Mouse (Mus musculus): ENCODE results near the gene Spock1. TPM values are rescaled to one million over a fixed set of nuclear protein-coding genes. Genes with fewer than 3 reads are reported as not detected.
A peak's percentile ranks its signal among the peaks of the same experiment; 100 is the strongest.

Spock1 gene
- polyA plus RNA-seq, 1 experiment from 2014 or later: 0.49 TPM

DNA sequence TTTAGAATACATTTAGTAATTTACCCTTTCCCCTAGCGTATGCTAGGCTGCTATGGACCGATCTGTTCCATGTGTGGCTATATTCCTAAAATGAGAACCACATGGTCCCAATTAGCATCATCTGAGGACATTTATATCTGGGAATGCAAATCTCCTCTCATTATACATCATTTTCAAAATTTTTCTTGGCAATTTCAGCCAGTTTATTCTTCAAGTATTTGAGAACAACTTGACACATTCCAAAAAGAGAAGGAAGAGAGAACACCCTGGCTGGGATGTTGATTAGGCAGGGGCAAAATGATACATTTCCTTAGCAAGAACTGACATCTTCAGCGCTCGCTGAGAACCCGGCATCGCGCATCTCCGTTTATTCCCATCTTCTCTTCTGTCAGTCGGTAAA lies 61.7 kb downstream of the Spock1 start:
- Histone ChIP-seq H3K36me3 (ENCODE audit: insufficient read depth, low read length) (no peaks in the 10 kb centered on the region), H3K4me3 (replicated peaks; ENCODE audit: low read depth, low read length) (no peak overlapping the region), H3K4me1 (replicated peaks; ENCODE audit: insufficient read depth, low read length) (no peaks in the 10 kb centered on the region), H3K9me3 (replicated peaks; ENCODE audit: low read length) (no peaks in the 10 kb centered on the region), H3K27me3 (ENCODE audit: insufficient read depth, low read length) (no peaks in the 10 kb centered on the region), H3K27ac (no peak overlapping the region), H3K9ac (ENCODE audit: low read depth, low read length) (no peak overlapping the region), H3K4me2 (ENCODE audit: low read length) (no peak overlapping the region)
- WGBS: 86% methylated on average over 9 of the region's 9 CpGs
- no peak for TF ChIP-seq CTCF (IDR thresholded peaks at IDR 0.05; ENCODE audit: low read depth)
- DNase-seq (ENCODE audit: low spot score) (no peak), ATAC-seq (replicated peaks; ENCODE audit: low FRiP score, low read depth) (no peak)

DNA sequence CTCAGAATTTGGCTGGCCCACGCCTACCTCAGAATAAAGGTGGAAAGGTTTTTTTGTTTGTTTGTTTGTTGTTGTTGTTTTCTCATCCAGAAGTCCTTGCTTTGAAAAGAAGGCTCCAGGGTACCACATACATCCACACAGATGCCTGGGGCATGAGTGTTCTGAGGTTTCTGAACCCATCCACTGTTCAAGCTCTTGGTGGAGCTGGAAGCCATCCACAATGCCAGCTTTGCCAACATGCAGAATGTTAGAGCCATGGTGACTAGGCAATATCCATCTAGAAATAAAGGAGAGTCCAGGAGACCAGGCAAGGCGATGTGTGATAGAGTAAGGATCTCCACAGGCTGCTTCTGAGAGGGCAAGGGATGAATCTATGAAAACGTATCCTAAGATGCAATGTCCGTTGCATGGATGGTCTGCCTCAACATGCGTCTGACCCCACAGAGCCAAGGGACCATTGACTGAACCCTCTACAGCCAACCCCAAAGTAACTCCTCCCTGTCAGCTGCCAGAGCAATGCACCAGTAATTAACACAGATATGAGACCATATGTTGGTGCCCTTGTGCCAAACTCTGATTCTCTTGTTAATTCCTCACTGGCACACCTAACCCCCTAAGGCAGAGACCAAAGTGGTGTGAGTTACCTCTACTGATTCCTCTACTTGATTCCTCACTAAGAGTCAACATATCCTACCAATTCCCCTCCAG lies 66.8 kb downstream of the Spock1 start:
- no peak overlapping the region for H3K27ac ChIP-seq
- WGBS: 96% methylated on average over 5 of the region's 5 CpGs
- H3K4me1 ChIP-seq (replicated peaks; ENCODE audit: insufficient read depth, low read length): no peaks in the 10 kb centered on the region
- no peak overlapping the region for H3K4me2 ChIP-seq (ENCODE audit: low read length)
- no peaks in the 10 kb centered on the region for H3K36me3 ChIP-seq (ENCODE audit: insufficient read depth, low read length)
- H3K9ac ChIP-seq (ENCODE audit: low read depth, low read length): no peak overlapping the region
- no peak for DNase-seq (ENCODE audit: low spot score)
- no peaks in the 10 kb centered on the region for H3K9me3 ChIP-seq (replicated peaks; ENCODE audit: low read length)
- TF ChIP-seq CTCF (IDR thresholded peaks at IDR 0.05; ENCODE audit: low read depth): no peak
- no peak overlapping the region for H3K4me3 ChIP-seq (replicated peaks; ENCODE audit: low read depth, low read length)
- H3K27me3 ChIP-seq (ENCODE audit: insufficient read depth, low read length): no peaks in the 10 kb centered on the region
- no peak for ATAC-seq (replicated peaks; ENCODE audit: low FRiP score, low read depth)

GRCm38 (mm10) chr13:57837691-57838437 lies 70.3 kb downstream of the Spock1 start:
- H3K27ac ChIP-seq: no peak overlapping the region
- DNase-seq (ENCODE audit: low spot score): no peak
- no peaks in the 10 kb centered on the region for H3K36me3 ChIP-seq (ENCODE audit: insufficient read depth, low read length)
- no peaks in the 10 kb centered on the region for H3K4me1 ChIP-seq (replicated peaks; ENCODE audit: insufficient read depth, low read length)
- WGBS: 73% methylated on average over 5 of the region's 5 CpGs
- no peak for TF ChIP-seq CTCF (IDR thresholded peaks at IDR 0.05; ENCODE audit: low read depth)
- no peaks in the 10 kb centered on the region for H3K27me3 ChIP-seq (ENCODE audit: insufficient read depth, low read length)
- no peak for ATAC-seq (replicated peaks; ENCODE audit: low FRiP score, low read depth)
- no peaks in the 10 kb centered on the region for H3K9me3 ChIP-seq (replicated peaks; ENCODE audit: low read length)
- no peak overlapping the region for H3K4me2 ChIP-seq (ENCODE audit: low read length)
- H3K4me3 ChIP-seq (replicated peaks; ENCODE audit: low read depth, low read length): no peak overlapping the region
- no peak overlapping the region for H3K9ac ChIP-seq (ENCODE audit: low read depth, low read length)

- 40% methylated on average over 11 of the region's 11 CpGs for WGBS
- TF ChIP-seq CTCF (IDR thresholded peaks at IDR 0.05; ENCODE audit: low read depth): no peak
Observed at GRCm38 (mm10) chr13:57831374-57832163, 76.6 kb downstream of the Spock1 start.

GRCm38 (mm10) chr13:57830896-57831295 lies 77.2 kb downstream of the Spock1 start:
- no peaks in the 10 kb centered on the region for H3K27me3 ChIP-seq (ENCODE audit: insufficient read depth, low read length)
- WGBS: 33% methylated on average over 7 of the region's 7 CpGs
- DNase-seq (ENCODE audit: low spot score) (peak; percentile 59), ATAC-seq (replicated peaks; ENCODE audit: low FRiP score, low read depth) (no peak)
- H3K4me3 ChIP-seq (replicated peaks; ENCODE audit: low read depth, low read length): no peak overlapping the region
- H3K9ac ChIP-seq (ENCODE audit: low read depth, low read length): no peak overlapping the region
- no peak overlapping the region for H3K27ac ChIP-seq
- H3K4me1 ChIP-seq (replicated peaks; ENCODE audit: insufficient read depth, low read length): 0 out of 2 replicates have a peak, but pooled peaks cover 4% of the 10 kb centered on the region
- no peaks in the 10 kb centered on the region for H3K36me3 ChIP-seq (ENCODE audit: insufficient read depth, low read length)
- no peaks in the 10 kb centered on the region for H3K9me3 ChIP-seq (replicated peaks; ENCODE audit: low read length)
- H3K4me2 ChIP-seq (ENCODE audit: low read length): no peak overlapping the region
- TF ChIP-seq CTCF (IDR thresholded peaks at IDR 0.05; ENCODE audit: low read depth): no peak

More at GRCm38 (mm10) chr13:57831374-57832163, 76.6 kb downstream of the Spock1 start:
- ATAC-seq (replicated peaks; ENCODE audit: low FRiP score, low read depth) (no peak), DNase-seq (ENCODE audit: low spot score) (peak; percentile 19)
- H3K27ac ChIP-seq: no peak overlapping the region
- H3K9ac ChIP-seq (ENCODE audit: low read depth, low read length): no peak overlapping the region
- H3K4me1 ChIP-seq (replicated peaks; ENCODE audit: insufficient read depth, low read length): 0 out of 2 replicates have a peak, but pooled peaks cover 4% of the 10 kb centered on the region
- no peaks in the 10 kb centered on the region for H3K9me3 ChIP-seq (replicated peaks; ENCODE audit: low read length)
- H3K36me3 ChIP-seq (ENCODE audit: insufficient read depth, low read length): no peaks in the 10 kb centered on the region
- H3K27me3 ChIP-seq (ENCODE audit: insufficient read depth, low read length): no peaks in the 10 kb centered on the region
- H3K4me3 ChIP-seq (replicated peaks; ENCODE audit: low read depth, low read length): no peak overlapping the region
- no peak overlapping the region for H3K4me2 ChIP-seq (ENCODE audit: low read length)

- WGBS: 27% methylated on average over 2 of the region's 2 CpGs
- no peak for ATAC-seq (replicated peaks; ENCODE audit: low FRiP score, low read depth)
- peak; percentile 38 for DNase-seq (ENCODE audit: low spot score)
- H3K9me3 ChIP-seq (replicated peaks; ENCODE audit: low read length): no peaks in the 10 kb centered on the region
- no peak overlapping the region for H3K4me3 ChIP-seq (replicated peaks; ENCODE audit: low read depth, low read length)
- H3K36me3 ChIP-seq (ENCODE audit: insufficient read depth, low read length): no peaks in the 10 kb centered on the region
- TF ChIP-seq CTCF (IDR thresholded peaks at IDR 0.05; ENCODE audit: low read depth): no peak
- no peak overlapping the region for H3K4me2 ChIP-seq (ENCODE audit: low read length)
- H3K9ac ChIP-seq (ENCODE audit: low read depth, low read length): no peak overlapping the region
- no peaks in the 10 kb centered on the region for H3K27me3 ChIP-seq (ENCODE audit: insufficient read depth, low read length)
- H3K4me1 ChIP-seq (replicated peaks; ENCODE audit: insufficient read depth, low read length): 0 out of 2 replicates have a peak, but pooled peaks cover 4% of the 10 kb centered on the region
- H3K27ac ChIP-seq: no peak overlapping the region
Observed at GRCm38 (mm10) chr13:57830091-57830490, 78.0 kb downstream of the Spock1 start.

Measured in kidney, postnatal 0 days (tissue).